Mouse (Mus musculus): ENCODE data around the gene Nat8f6. TPM values are rescaled to one million over a fixed set of nuclear protein-coding genes. Genes with fewer than 3 reads are reported as not detected.
"Not testable (repeated sequence)": the region's sequence is repeated elsewhere in the genome, so short reads cannot be mapped to it uniquely, and the experiment has no call there.

The Nat8f6 gene
- polyA plus RNA-seq, 1 experiment from 2014 or later: not detected

GRCm38 (mm10) chr6:85851062-85851773 lies 30.5 kb upstream of the Nat8f6 start:
- no peaks in the 10 kb centered on the region for H3K9me3 ChIP-seq (replicated peaks)

DNA sequence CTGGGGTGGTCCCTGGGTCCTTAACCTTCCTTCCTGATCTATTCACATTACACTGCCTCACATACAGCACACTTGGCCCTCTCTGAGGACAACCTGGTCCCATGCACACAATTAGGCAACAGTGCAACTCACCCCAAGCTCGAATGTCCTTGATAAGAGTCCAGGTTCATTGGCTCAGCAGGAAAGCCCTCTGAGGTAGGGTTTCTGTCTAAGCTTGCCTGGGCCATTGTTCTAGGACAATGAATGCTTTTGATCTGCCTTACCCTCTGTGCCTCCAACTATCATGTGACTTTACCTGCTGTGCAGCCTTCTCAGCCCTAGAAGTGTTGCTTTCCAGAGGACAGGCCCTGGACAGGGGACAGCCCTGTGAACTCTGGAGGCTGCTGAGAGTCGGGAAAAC lies 28.5 kb upstream of the Nat8f6 start:
- Histone ChIP-seq H3K4me3 (no peak overlapping the region), H3K4me2 (replicated peaks) (no peak overlapping the region), H3K27ac (no peak overlapping the region), H3K9ac (no peak overlapping the region), H3K4me1 (no peaks in the 10 kb centered on the region), H3K9me3 (replicated peaks) (no peaks in the 10 kb centered on the region), H3K27me3 (no peaks in the 10 kb centered on the region), H3K36me3 (no peaks in the 10 kb centered on the region)
- no peak for ATAC-seq (ENCODE audit: low FRiP score)
- 22% methylated on average over 2 of the region's 2 CpGs for WGBS

More at GRCm38 (mm10) chr6:85851062-85851773, 30.5 kb upstream of the Nat8f6 start:
- Histone ChIP-seq H3K4me3 (no peak overlapping the region), H3K4me2 (replicated peaks) (no peak overlapping the region), H3K27me3 (no peaks in the 10 kb centered on the region), H3K4me1 (no peaks in the 10 kb centered on the region), H3K9ac (no peak overlapping the region), H3K36me3 (no peaks in the 10 kb centered on the region), H3K27ac (no peak overlapping the region)
- ATAC-seq (ENCODE audit: low FRiP score): no peak
- WGBS: 89% methylated on average over 7 of the region's 7 CpGs

GRCm38 (mm10) chr6:85848140-85848539 lies 27.4 kb upstream of the Nat8f6 start:
- 94% methylated on average over 4 of the region's 4 CpGs for WGBS
- no peak for ATAC-seq (ENCODE audit: low FRiP score)

GRCm38 (mm10) chr6:85846921-85847320 lies 26.2 kb upstream of the Nat8f6 start:
- no peak overlapping the region for H3K4me2 ChIP-seq (replicated peaks)
- H3K4me3 ChIP-seq: no peak overlapping the region
- H3K4me1 ChIP-seq: no peaks in the 10 kb centered on the region
- H3K9me3 ChIP-seq (replicated peaks): 0 out of 2 replicates have a peak, but pooled peaks cover 3% of the 10 kb centered on the region
- H3K27ac ChIP-seq: no peak overlapping the region
- no peaks in the 10 kb centered on the region for H3K27me3 ChIP-seq
- H3K9ac ChIP-seq: no peak overlapping the region
- 52% methylated on average over 1 of the region's 1 CpGs for WGBS
- no peaks in the 10 kb centered on the region for H3K36me3 ChIP-seq
- ATAC-seq (ENCODE audit: low FRiP score): no peak

More at GRCm38 (mm10) chr6:85848140-85848539, 27.4 kb upstream of the Nat8f6 start:
- H3K4me3 ChIP-seq: no peak overlapping the region
- H3K4me1 ChIP-seq: no peaks in the 10 kb centered on the region
- H3K27ac ChIP-seq: no peak overlapping the region
- no peaks in the 10 kb centered on the region for H3K36me3 ChIP-seq
- H3K4me2 ChIP-seq (replicated peaks): no peak overlapping the region
- H3K27me3 ChIP-seq: no peaks in the 10 kb centered on the region
- 0 out of 2 replicates have a peak, but pooled peaks cover 3% of the 10 kb centered on the region for H3K9me3 ChIP-seq (replicated peaks)
- H3K9ac ChIP-seq: no peak overlapping the region

DNA sequence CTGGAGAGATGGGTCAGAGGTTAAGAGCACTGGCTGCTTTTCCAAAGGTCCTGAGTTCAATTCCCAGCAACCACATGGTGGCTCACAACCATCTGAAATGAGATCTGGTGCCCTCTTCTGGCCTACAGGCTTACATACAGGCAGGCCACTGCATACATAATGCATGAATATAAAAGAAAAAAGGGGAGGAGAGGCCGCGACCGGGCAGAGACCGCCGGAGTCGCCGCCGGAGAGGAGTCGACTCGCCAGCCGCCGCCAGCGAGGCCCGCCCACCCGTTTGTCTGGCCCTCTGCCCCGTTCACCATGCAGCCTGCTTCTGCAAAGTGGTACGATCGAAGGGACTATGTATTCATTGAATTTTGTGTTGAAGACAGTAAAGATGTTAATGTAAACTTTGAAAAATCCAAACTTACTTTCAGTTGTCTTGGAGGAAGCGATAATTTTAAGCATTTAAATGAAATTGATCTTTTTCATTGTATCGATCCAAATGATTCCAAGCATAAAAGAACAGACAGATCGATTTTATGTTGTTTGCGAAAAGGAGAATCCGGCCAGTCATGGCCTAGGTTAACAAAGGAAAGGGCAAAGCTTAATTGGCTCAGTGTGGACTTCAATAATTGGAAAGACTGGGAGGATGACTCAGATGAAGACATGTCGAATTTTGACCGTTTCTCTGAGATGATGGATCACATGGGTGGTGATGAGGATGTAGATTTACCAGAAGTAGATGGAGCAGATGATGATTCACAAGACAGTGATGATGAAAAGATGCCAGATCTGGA lies 23.1 kb upstream of the Nat8f6 start:
- H3K4me2 ChIP-seq (replicated peaks); H3K4me1 ChIP-seq; H3K9me3 ChIP-seq (replicated peaks); H3K36me3 ChIP-seq; H3K27ac ChIP-seq; H3K9ac ChIP-seq; ATAC-seq (ENCODE audit: low FRiP score); H3K4me3 ChIP-seq; H3K27me3 ChIP-seq: not testable (repeated sequence)
- WGBS: 54% methylated on average over 25 of the region's 25 CpGs

DNA sequence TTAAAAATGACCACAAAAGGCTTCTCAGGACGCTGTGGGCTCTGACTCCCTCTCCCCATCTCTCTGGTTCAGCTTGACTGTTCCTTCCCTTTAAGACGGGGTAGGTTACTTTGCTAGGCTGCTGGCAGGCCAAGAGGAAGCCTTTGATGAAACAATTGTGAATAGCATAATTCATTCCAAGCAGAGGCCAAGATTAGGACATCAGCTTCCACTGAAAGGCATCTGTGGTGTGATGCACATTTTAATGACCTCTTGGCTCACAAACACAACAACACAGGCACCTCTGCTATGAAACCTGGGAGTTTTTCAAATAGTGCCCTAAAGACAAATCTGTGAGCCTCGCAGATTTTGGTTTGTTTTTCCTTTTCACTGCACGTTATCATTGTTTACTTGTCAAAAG lies 19.2 kb upstream of the Nat8f6 start:
- ATAC-seq (ENCODE audit: low FRiP score): no peak
- no peak overlapping the region for H3K27ac ChIP-seq

GRCm38 (mm10) chr6:85838674-85839073 lies 17.9 kb upstream of the Nat8f6 start:
- no peak overlapping the region for H3K4me3 ChIP-seq
- no peak overlapping the region for H3K9ac ChIP-seq
- ATAC-seq (ENCODE audit: low FRiP score): no peak
- 53% methylated on average over 8 of the region's 8 CpGs for WGBS
- no peaks in the 10 kb centered on the region for H3K27me3 ChIP-seq
- H3K36me3 ChIP-seq: no peaks in the 10 kb centered on the region
- no peak overlapping the region for H3K4me2 ChIP-seq (replicated peaks)
- H3K9me3 ChIP-seq (replicated peaks): 0 out of 2 replicates have a peak, but pooled peaks cover 3% of the 10 kb centered on the region
- H3K4me1 ChIP-seq: no peaks in the 10 kb centered on the region
- H3K27ac ChIP-seq: no peak overlapping the region

More for the DNA sequence above, 19.2 kb upstream of the Nat8f6 start:
- Histone ChIP-seq H3K27me3 (no peaks in the 10 kb centered on the region), H3K4me3 (no peak overlapping the region), H3K4me1 (no peaks in the 10 kb centered on the region), H3K4me2 (replicated peaks) (no peak overlapping the region), H3K36me3 (no peaks in the 10 kb centered on the region), H3K9me3 (replicated peaks) (0 out of 2 replicates have a peak, but pooled peaks cover 3% of the 10 kb centered on the region), H3K9ac (no peak overlapping the region)
- WGBS: 40% methylated on average over 4 of the region's 4 CpGs

- not testable (repeated sequence) for H3K4me2 ChIP-seq (replicated peaks); H3K4me1 ChIP-seq; H3K36me3 ChIP-seq; H3K9me3 ChIP-seq (replicated peaks); H3K9ac ChIP-seq; H3K4me3 ChIP-seq; H3K27me3 ChIP-seq; H3K27ac ChIP-seq; ATAC-seq (ENCODE audit: low FRiP score)
- WGBS: 7% methylated on average over 6 of the region's 12 CpGs
These were observed 16.6 kb upstream of the Nat8f6 start for GRCm38 (mm10) chr6:85837307-85837706.

GRCm38 (mm10) chr6:85836827-85837226 lies 16.1 kb upstream of the Nat8f6 start:
- not testable (repeated sequence) for H3K9ac ChIP-seq; H3K4me2 ChIP-seq (replicated peaks); ATAC-seq (ENCODE audit: low FRiP score); H3K27me3 ChIP-seq; H3K9me3 ChIP-seq (replicated peaks); H3K36me3 ChIP-seq; H3K4me3 ChIP-seq; H3K27ac ChIP-seq; H3K4me1 ChIP-seq
- 17% methylated on average over 9 of the region's 9 CpGs for WGBS

- WGBS: 86% methylated on average over 5 of the region's 5 CpGs
- H3K9ac ChIP-seq; H3K36me3 ChIP-seq; H3K27me3 ChIP-seq; ATAC-seq (ENCODE audit: low FRiP score); H3K4me1 ChIP-seq; H3K27ac ChIP-seq; H3K9me3 ChIP-seq (replicated peaks); H3K4me2 ChIP-seq (replicated peaks); H3K4me3 ChIP-seq: not testable (repeated sequence)
These were observed 15.3 kb upstream of the Nat8f6 start for GRCm38 (mm10) chr6:85836098-85836497.

GRCm38 (mm10) chr6:85835104-85835503 lies 14.3 kb upstream of the Nat8f6 start:
- H3K4me1 ChIP-seq; H3K9ac ChIP-seq; H3K27me3 ChIP-seq; H3K27ac ChIP-seq; H3K36me3 ChIP-seq; H3K9me3 ChIP-seq (replicated peaks); H3K4me3 ChIP-seq; H3K4me2 ChIP-seq (replicated peaks); ATAC-seq (ENCODE audit: low FRiP score): not testable (repeated sequence)
- 84% methylated on average over 1 of the region's 2 CpGs for WGBS

DNA sequence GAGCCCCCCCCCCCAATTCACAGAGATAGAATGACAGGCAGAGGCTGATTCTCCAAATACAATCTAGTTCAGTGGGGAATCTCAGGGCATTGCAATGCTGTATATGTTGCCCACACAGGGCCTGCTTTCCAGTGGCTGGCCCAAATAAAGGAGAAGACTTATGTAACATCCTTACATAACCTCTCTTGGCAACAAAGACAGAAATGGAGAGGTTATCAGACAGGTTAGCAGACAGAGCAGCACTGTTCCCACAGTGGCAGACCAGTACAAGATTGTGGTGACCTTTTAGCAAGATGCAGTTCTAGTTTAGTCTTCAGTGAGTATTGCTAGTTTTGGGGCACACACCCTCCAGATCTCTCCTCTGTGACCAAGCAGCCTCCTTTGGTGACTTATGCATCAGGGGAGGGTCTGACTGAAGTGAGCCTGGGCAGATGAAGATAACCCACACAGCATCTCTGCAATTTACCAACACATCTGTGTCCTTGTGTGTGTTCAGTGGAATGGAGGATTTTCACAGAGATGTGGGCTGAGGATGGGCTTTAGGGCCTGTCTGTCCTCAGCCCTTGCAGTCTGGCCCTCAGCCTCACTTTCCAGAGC lies 13.8 kb upstream of the Nat8f6 start:
- not testable (repeated sequence) for H3K4me3 ChIP-seq; H3K4me1 ChIP-seq; H3K4me2 ChIP-seq (replicated peaks); H3K27ac ChIP-seq; H3K9ac ChIP-seq; ATAC-seq (ENCODE audit: low FRiP score); H3K27me3 ChIP-seq; H3K36me3 ChIP-seq; H3K9me3 ChIP-seq (replicated peaks)
